Mouse (Mus musculus): ENCODE data around the gene Snx12.

Gene Snx12

DNA sequence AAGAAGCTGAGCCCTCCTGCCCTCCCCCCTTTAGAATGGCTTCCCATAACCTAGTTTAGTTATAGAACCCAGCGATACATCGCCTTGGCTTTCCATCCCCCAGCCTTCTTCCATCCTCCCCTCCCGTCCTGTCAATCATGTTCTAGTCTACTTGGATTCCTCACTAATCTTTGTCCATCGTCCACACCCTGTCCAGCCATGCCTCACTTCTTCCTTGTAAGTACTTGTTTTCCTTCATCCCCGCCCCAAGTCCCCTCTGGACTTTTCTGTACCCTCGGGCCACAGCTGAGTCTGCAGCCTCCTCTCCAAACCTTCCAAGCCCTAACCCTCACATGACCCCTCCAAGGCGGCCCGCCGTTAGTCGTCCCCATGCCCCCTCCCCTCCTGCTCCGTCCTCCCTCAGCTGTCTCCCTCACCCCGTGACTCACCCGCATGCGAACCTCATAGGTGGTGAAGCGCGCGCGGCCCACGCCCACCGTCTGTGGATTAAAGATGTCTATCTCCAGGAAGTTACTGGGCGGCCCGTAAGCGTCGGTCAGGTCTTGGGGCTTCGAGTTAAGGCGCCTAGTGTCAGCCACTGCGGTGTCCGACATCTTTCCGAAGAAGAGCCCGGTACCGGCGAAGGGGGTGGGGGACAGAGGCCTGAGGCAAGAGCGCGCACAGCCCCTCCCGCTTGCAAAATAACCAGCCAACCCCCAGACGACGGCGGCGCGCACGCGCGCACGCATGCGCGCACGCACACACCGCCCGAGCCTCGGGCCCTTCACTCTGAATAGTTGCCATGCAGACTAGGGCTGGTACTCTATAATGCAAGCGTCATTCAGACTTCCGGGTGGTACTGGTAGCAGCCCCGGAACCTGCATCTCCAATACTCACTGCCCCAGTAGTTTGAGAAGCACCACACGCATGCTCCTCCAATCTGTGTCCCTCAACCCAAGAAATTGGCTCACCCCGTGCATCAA lies at the start of gene Snx12:
Snx12 (minus strand) TSS at position 730 of the 962 bp plus-strand sequence.
- DNase-seq: peak; percentile 83

DNA sequence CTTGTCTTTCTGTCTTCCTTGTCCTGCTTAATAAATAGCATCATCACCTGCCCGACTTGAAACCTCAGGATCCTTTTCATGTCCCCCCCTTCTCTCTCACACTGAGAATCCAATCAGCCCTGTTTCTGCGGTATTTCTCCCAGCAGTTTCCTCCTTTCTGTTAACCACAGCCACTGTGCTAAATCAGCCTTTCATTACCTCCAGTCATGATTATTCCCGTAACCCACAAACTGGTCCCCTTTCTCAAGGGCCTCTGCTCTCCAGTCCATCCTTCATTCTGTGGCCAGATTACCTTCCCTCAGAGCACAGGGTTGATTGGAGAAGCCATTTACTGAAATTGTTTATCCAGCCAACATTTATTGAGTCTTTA lies 46.4 kb upstream of the Snx12 start, which contains the start of gene Gm20489:
Gm20489 (minus strand) TSS at position 269 of the 370 bp plus-strand sequence.
- no peak for DNase-seq

DNA sequence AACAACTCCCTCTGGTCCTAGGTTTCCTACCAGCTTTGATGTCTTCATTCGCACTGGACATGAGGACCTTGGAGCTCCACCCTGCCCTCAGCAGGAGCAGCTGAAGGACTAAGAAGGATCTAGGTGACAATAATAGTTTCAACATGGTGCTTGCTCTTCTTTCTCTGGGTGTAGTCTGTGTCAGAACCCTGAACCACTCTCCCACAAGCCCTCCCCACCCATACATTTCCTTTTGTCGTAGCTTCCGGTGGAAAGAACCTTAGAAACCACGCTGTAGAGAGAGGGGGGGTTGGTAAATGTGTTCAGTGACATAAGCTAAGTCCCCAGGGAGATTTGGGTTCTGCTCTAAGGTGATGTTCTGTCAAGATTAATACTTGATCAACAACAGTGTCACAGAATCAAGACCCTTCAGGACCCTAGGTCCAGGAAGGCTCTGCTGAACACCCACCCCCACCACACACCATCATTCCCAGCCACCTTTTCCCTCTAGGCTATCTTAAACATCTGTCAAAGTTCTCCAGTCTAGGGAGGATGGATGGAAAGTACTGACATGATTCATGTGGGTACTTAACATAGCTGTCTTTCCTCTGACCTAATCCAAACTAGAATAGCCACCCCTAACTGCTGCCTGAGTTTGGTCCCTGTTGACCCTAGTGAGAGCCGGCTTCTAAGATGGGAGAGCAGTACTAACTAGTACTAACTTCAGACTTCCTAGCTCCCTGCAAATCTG lies 45.8 kb upstream of the Snx12 start, which contains the start of gene Il2rg:
Il2rg (minus strand) TSS at position 231 of the 730 bp plus-strand sequence.
- no peak for DNase-seq

DNA sequence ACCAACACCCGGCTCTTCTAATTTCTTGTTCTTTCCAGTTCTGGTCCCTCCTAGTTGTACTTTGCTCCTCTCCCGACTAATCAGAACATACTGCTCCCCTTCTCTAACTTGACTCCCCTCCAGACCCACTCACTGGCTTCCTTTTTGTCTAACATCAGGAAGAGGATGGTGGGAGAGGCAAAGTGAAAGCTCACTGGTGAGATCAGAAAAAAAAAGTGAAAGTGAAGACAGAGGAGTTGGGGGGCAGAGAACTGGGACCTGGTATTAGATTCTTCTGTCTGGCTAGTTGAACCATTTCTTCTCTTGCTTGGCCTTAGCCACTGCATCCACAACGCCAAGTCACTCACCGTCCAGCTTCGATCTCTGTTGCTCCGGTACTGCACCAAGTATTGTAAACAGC lies 44.3 kb upstream of the Snx12 start:
- no peak for DNase-seq

DNA sequence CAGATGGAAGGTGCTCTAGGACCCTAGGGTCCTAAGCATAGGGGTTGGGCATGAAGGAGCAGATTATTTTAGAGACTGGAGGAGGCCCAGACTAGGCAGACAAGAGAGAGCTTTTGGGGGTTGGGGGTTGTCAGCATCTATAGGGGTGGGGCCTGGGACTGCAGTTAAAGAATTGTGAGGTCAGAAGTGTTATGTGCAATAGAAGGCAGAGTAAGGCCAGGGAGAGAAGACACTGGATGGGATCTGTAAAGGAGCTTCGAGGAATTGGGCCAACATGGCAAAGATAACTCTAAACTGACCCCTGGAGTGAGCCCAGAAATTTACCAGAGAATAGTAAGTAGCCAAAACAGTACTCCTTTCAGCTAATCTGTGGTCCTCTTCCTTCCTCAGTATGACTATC lies 41.5 kb upstream of the Snx12 start, which contains the start of gene Gm614:
Gm614 (minus strand) TSS at position 101 of the 400 bp plus-strand sequence.
- no peak for DNase-seq

DNA sequence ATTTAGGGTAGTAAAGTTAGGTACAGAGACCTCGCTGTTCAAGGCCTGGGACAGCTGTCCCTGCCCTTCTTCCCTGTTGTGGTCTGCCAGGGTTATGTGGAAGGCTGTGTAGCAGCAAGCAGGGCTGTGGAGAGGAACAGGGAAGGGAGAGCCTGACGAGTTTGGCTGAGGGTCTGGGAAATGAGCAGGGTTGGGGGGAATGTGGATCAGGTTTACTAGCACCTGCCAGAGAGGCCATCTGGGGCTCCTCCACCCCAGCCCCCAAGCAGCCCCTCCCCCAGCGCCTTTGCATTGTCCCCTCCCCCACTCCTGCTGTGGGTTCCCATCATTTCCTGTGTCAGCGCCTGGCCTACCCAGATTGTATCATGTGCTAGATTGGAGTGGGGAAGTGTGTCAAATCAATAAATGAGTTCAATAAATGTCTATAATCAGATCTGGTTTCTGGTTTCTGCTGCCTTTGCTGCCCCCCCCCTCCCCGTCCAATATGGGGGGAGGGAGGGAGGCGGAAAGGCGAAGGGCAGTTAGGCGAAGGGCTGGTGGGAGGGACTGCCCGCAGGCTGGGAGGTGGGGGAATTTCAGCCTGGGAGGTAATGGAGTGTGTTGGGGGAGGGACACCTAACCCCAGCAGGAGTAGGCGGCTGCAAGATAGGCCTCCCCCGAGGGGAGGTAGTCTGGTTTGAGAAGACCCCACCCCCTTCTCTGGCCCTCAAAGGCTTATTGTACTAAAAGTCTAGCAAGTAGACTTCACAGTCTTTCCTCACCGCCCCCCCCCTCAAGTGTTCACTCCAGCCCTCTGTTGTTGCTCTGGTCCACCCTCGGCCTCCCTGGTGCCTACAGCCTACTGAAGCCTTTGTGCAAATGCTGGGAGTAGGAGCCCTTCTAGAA lies 38.3 kb upstream of the Snx12 start:
- DNase-seq: peak; percentile 27

DNA sequence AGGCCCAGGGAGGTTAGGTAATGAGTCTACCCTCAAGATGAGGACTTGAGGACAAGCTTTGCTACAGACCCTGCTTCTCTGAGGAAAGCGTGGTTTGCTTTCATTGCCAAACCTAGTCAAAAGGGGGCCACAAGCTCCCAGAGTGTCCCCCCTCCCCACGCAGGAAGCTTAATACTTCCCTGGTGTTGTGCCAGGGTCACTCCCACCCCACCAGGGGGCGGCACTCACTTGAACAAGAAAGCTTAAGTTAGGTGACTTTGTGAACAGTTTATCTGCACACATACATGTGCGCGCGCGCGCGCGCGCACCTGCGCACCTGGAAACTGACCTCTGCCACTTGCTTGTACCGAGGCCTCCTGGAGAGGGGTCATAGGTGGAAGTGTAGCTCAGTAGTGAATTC lies 34.2 kb upstream of the Snx12 start:
- DNase-seq: peak; percentile 53

DNA sequence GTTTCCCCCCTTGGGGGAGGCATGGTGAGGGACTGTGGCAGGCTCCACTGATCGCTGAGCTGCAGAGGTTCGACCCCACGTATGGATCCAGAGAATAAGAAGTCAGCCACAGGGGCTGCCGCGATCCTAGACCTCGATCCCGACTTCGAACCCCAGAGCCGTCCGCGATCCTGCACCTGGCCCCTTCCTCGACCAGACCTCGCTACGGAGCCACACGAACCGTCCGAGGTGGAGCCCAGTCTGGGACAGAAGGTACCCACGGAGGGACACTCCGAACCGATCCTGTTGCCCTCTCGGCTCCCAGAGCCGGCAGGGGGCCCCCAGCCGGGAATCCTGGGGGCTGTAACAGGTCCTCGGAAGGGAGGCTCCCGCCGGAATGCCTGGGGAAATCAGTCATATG lies 32.4 kb upstream of the Snx12 start:
- DNase-seq: peak; percentile 33

DNA sequence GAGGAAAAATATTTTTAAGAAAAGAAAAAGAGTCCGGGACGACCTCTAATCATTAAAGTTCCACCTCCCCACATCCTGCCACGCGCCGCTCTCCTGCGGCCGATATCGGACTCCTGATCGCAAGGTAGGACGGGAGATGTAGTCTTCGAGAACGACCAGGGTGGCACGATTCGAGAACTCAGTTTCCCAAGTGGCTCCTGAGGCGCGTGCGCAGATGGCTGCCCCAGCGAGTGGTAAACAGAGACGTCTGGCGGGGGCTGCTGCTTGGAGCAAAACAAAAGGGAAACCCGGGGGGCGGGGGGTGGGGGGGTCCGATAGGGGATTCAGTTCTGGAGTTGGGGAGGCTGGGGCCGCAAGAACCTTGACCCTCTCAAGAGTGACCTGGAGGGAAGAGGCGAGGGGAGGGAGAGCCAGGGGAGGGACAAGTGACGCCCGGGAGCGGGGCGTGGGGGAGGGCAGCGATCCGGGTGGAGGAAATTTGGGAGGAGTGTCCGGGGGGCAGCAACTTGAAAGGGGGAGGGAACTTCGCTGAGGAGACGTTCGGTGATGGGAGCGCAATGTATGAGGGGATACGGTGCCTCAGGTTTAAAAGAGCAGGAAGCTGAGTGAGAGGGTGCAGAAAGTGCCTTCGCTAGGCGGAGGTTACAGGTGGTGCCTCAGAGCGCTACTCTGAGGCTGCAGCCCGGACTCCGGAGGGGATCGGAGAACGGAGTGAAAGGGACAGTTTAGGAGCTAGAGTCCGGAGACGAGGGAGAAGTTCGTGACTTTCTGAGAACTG lies 31.8 kb upstream of the Snx12 start, which contains the start of gene Foxo4:
Foxo4 (plus strand) TSS at position 577 of the 778 bp plus-strand sequence.
- peak; percentile 90 for DNase-seq

DNA sequence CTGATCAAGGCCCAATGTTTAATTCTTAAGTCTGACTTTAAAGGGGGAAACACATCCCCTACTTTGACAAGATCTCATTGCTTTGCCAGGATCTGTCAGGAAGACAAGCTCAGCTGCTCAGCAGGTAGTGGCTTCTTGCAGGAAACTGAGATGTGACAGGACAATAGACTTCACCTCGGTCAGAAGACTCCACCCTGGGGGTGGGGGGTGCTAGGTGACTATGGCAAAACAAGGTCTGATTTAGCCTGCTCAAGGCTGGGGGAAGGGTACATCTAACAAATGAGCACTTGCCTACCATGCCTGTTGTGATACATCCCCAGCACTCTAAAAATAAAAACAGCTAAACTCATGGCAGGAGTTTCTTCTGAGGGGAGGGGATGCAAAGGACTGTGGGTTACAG lies 22.6 kb upstream of the Snx12 start:
- DNase-seq: no peak

DNA sequence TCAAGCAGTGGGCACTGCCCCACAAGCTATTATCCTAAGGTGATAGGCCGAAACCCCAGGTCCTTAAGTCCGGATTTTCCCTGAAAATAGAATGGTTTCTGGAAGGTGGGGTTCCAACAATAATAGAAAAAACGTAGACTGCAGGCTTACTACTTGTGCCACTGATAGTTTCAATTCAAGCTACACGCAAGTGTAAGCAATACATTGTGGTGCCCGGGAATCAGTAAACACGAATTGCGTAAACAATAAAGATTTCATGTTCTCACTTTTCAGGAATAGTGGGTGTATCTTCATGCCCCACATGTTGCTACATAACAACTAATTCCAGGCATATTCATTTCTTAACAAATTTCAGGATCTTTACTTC lies 416 bp upstream of the Snx12 start:
- no peak for DNase-seq

DNA sequence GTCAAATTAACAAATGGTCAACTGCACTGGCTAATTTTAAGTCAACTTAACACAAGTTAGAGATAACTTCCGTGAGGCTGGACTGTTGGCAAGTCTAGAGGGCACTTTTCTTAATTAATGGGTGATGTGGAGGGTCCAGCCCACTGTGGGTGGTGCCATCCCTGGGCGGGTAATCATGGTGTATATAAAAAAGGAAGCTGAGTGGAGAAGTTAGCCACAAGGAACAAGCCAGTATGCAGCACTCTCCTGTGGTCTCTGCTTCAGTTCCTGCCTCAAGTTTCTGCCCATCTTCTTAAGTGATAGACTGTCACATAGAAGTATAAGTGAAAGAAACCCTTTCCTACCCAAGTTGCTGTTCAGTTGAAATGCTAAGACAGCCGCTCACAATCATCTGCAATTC lies 33.1 kb downstream of the Snx12 start:
- no peak for DNase-seq

DNA sequence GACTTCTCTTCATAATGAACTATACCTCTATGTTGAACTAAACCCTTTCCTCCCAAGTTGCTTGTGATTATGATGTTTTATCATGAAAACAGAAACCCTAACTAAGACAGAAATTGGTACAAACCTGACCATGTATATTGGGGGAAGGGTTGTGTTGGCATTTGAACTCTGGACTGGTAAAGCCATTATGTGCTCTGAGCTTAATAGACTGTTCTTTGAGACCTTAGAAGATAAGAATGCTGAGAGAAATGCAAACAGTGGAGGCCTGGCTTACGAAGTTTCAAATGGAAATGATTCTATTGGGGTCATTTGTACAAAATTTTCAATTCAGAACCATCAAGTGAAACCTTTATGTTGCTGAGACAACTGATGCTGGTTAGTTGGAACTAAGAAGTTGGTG lies 34.7 kb downstream of the Snx12 start:
- DNase-seq: no peak

DNA sequence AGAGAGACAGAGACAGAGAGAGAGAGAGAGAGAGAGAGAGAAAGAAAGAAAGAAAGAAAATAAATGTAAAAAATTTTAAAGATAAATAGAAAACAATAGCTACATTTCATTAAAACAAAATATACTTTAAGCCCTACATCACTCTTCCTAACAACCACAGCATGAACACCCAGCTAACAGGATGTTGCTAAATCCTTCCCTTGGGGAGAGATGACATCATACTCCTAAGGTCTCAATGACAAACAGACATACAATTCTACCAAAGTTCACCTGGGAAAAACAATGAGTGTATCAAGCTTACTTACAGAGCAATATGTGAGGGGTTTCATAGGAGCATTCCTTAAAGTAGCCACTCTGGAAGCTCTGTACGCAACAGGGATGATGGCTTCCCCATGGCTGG lies 49.0 kb downstream of the Snx12 start:
- DNase-seq: no peak

DNA sequence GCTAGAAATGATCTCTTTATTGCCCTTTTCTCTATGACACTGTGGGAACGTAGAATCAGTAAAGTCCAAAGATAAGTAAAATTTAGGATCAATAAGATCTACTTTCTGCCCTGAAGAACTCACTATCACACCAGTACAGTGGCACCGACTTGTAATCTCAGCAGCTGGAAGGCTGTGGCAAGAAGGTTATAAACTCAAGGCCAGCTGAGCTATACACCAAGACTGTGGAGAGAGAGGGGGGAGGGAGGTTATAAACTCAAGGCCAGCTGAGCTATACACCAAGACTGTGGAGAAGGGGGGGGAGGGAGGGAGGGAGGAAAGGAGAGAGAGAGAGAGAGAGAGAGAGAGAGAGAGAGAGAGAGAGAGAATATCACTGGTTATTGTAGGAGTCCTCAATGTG lies 53.9 kb downstream of the Snx12 start:
- no peak for DNase-seq

DNA sequence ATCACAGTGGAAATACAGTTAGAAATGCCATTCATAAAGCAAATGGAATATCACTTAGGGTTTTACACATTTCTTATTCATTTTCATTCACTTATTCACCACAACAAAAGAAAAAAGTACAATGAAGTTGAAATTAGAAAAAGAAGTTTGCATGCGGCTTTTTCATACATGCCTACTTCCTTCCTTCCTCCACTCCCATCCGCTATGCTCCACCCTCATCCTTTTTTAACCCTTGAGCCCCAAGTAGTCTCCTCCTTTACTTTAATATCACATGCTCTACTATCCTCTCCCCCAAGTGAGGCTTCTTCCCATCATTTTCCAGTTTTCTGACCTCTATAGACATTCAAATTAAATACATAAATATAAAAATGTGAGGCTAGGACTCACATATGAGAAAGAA lies 58.6 kb downstream of the Snx12 start:
- DNase-seq: no peak

DNA sequence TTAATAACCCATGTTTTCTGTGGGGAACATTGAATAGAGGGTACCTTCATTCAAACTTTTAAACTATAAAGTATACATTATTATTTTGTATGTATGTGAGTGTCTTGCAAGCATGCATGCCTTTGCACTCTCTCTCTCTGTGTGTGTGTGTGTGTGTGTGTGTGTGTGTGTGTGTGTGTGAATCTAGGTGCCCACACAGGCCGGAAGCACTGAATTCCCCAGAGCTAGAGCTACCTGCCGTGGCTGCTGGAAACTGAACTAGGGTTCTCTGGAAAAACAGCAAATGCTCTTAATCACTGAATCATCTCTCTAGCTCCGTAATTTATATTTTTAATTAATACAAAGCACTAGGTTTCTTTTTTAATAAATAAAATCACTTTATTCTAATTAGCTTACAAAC lies 59.1 kb downstream of the Snx12 start:
- no peak for DNase-seq

DNA sequence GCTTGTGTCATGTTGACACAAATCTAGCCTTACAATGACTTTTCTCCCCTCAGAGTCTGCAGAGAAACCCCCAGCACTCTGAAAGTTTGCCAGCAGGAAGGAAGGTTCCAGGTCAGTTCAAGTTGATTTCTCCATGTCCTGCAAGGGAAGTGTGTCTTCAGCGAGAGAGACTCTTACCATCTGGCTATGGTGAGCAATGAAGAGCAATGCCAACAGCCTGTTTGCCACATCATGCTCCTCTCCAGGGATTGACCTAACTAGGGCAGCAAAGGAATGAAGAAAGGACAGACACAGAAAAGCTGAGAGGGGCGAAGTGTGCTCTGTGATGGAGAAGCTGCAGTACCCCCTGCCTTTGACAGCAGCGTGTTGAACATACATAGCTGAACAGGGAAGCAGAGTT lies 59.8 kb downstream of the Snx12 start:
- no peak for DNase-seq

DNA sequence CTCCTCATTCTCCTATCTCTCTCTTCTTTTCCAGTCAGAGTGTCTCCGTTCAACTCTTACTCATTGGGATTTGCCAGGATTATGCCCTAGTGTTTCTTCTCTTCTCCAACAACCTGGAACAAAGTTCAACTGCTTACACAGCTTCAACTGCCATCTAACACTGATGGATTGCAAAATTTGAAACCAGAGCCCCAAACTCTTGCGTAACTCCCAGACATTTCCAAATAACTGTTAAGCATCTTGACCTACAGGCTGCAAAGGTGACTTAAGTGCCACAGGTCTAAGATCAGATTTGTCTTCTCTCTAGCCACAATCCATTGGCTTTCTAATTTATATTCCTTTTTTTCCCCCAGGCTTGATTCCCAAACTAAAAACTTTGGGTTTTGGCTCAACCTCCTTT lies 64.9 kb downstream of the Snx12 start:
- no peak for DNase-seq

DNA sequence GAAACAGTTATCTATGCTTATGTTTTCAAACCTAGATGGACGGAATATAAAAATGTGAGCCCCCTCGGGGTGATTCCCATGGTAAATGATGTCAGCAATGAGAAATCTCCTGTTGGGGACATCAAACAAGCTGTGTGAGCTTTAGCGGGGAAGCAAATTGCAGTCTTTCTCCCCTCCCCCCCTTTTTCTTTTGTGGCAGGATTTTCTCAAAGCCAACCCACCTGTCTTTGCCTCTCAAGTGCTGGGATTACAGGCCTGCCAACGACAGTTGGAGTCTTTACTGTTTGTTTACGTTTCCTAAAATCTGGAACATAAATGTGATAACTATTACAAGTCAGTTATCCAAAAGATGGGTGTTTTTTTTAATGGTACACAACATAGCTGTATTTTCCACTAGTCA lies 66.0 kb downstream of the Snx12 start:
- DNase-seq: no peak

DNA sequence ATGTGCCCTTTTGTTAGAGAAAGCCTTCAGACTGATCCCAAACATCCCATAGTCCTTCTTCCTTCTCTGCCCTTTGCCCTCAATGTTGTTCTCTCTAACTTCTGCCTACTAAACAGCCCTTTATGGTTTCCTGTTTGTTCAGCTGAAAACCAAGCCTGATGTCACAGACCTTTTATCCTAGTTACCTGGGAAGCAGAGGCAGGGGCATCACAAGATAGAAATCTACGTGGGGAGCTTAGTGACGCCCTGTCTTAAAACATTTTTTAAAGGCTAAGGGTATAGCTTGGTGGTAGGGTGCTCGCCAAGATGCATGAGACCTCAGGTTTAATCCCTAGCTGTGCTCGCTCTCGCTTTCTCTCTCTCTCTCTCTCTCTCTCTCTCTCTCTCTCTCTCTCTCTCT lies 74.9 kb downstream of the Snx12 start:
- DNase-seq: no peak

Measured in liver (tissue).